Mouse (Mus musculus): ENCODE results near the gene Prkaca. TPM values are rescaled to one million over a fixed set of nuclear protein-coding genes. Genes with fewer than 3 reads are reported as not detected.
A peak's percentile ranks its signal among the peaks of the same experiment; 100 is the strongest.
"Not testable (repeated sequence)": the region's sequence is repeated elsewhere in the genome, so short reads cannot be mapped to it uniquely, and the experiment has no call there.

Gene Prkaca
- total and polyA plus RNA-seq, 3 experiments: 24.7 to 74.9 TPM; not detected in 1

- no peak for TF ChIP-seq USF2 (IDR thresholded peaks at IDR 0.05; ENCODE audit: borderline replicate concordance in 1 of 2, insufficient read depth in 1 of 2, low read depth in 1 of 2, low read length in 2 of 2)
- TF ChIP-seq ZNF384 (IDR thresholded peaks at IDR 0.05; ENCODE audit: low read depth, low read length): no peak
- TF ChIP-seq NRF1 (IDR thresholded peaks at IDR 0.05; ENCODE audit: insufficient read depth, low read depth, low read length, poor library complexity, severe bottlenecking): no peak
- peak; percentile 70 for TF ChIP-seq MAX (IDR thresholded peaks at IDR 0.05; ENCODE audit: low read length)
- TF ChIP-seq CHD1 (IDR thresholded peaks at IDR 0.05; ENCODE audit: low read depth, low read length): no peak
- TF ChIP-seq GABPA (IDR thresholded peaks at IDR 0.05; ENCODE audit: low read depth, low read length): no peak
- no peak for TF ChIP-seq ELF1 (IDR thresholded peaks at IDR 0.05; ENCODE audit: low read depth, low read length)
- peak; percentile 76 for TF ChIP-seq USF1 (IDR thresholded peaks at IDR 0.05; ENCODE audit: low read depth, low read length)
- TF ChIP-seq UBTF (IDR thresholded peaks at IDR 0.05; ENCODE audit: borderline replicate concordance, insufficient read depth, low read depth, low read length): no peak
- no peak for TF ChIP-seq ZC3H11A (IDR thresholded peaks at IDR 0.05; ENCODE audit: low read depth, low read length)
- TF ChIP-seq MXI1 (IDR thresholded peaks at IDR 0.05; ENCODE audit: low read depth, low read length): peak; percentile 61; the same call in 1 of the 2 replicates
- no peak for TF ChIP-seq POLR2AphosphoS2 (IDR thresholded peaks at IDR 0.05; ENCODE audit: low read length)
- no peak for TF ChIP-seq SMC3 (IDR thresholded peaks at IDR 0.05; ENCODE audit: low read depth, low read length)
- TF ChIP-seq TBP (IDR thresholded peaks at IDR 0.05; ENCODE audit: low read depth, low read length): no peak
Observed at GRCm38 (mm10) chr8:83982449-83982848, 9.7 kb downstream of the Prkaca start (continued).

GRCm38 (mm10) chr8:83983222-83983621, 10.4 kb downstream of the Prkaca start:
- H3K27ac ChIP-seq (ENCODE audit: control insufficient read depth, low read depth, low read length); DNase-seq (ENCODE audit: low read depth, low spot score); H3K36me3 ChIP-seq (ENCODE audit: control insufficient read depth in 1 of 2, insufficient read depth in 2 of 2, low read length in 2 of 2); H3K4me3 ChIP-seq (ENCODE audit: control insufficient read depth in 1 of 2, insufficient read depth in 1 of 2, low read depth in 2 of 2, low read length in 2 of 2); H3K9ac ChIP-seq (ENCODE audit: control insufficient read depth, low read depth, low read length, poor library complexity, severe bottlenecking); H3K9me3 ChIP-seq (replicated peaks; ENCODE audit: insufficient read depth, low read length); H3K27me3 ChIP-seq (ENCODE audit: control insufficient read depth in 1 of 2, insufficient read depth in 2 of 2, low read length in 2 of 2); H3K79me2 ChIP-seq (ENCODE audit: control insufficient read depth, insufficient read depth, low read length, poor library complexity): not testable (repeated sequence)
- H3K4me1 ChIP-seq (ENCODE audit: control insufficient read depth in 1 of 2, insufficient read depth in 2 of 2, low read length in 2 of 2): peaks cover 8 to 11% of the 10 kb centered on the region in 2 experiments
- TF ChIP-seq CTCF (IDR thresholded peaks at IDR 0.05 in 2 of 3, conservative IDR thresholded peaks at IDR 0.05 in 1 of 3; ENCODE audit: control insufficient read depth in 1 of 3, insufficient read depth in 1 of 3, low read depth in 2 of 3, low read length in 3 of 3, poor library complexity in 1 of 3, severe bottlenecking in 1 of 3): peak in 1 of 3 experiments; percentile 41; a peak in 2 of 6 replicates

GRCm38 (mm10) chr8:83989243-83989642, 16.4 kb downstream of the Prkaca start:
- no peak for TF ChIP-seq MAX (IDR thresholded peaks at IDR 0.05; ENCODE audit: low read length)
- 0 out of 2 replicates have a peak, but pooled peaks have one; percentile 58 for TF ChIP-seq MAZ (IDR thresholded peaks at IDR 0.05; ENCODE audit: low read depth, low read length)
- no peak for TF ChIP-seq GATA1 (IDR thresholded peaks at IDR 0.05; ENCODE audit: low read depth, low read length)
- H3K4me1 ChIP-seq (ENCODE audit: control insufficient read depth in 1 of 2, insufficient read depth in 2 of 2, low read length in 2 of 2): peaks cover 6 to 12% of the 10 kb centered on the region in 2 experiments
- H3K9ac ChIP-seq (ENCODE audit: control insufficient read depth, low read depth, low read length, poor library complexity, severe bottlenecking): peak overlapping the region; percentile 37
- peaks cover 2 to 10% of the 10 kb centered on the region in 2 experiments for H3K36me3 ChIP-seq (ENCODE audit: control insufficient read depth in 1 of 2, insufficient read depth in 2 of 2, low read length in 2 of 2)
- peak overlapping the region in 1 of 2 experiments; percentile 46; a peak in 2 of 4 replicates for H3K4me3 ChIP-seq (ENCODE audit: control insufficient read depth in 1 of 2, insufficient read depth in 1 of 2, low read depth in 2 of 2, low read length in 2 of 2)
- H3K27ac ChIP-seq (ENCODE audit: control insufficient read depth, low read depth, low read length): peak overlapping the region; percentile 32; the same call in 1 of the 2 replicates
- H3K27me3 ChIP-seq (ENCODE audit: control insufficient read depth in 1 of 2, insufficient read depth in 2 of 2, low read length in 2 of 2): no peaks in the 10 kb centered on the region
- peak; percentile 78 for DNase-seq (ENCODE audit: low read depth, low spot score)
- H3K9me3 ChIP-seq (replicated peaks; ENCODE audit: insufficient read depth, low read length): no peaks in the 10 kb centered on the region
- H3K79me2 ChIP-seq (ENCODE audit: control insufficient read depth, insufficient read depth, low read length, poor library complexity): no peaks in the 10 kb centered on the region

Data from MEL (cell line).